Comparison of ENCODE assay signal across 25 mouse cellular contexts in genomic region chr2:77884491-77884890, GRCm38 (mm10).
"Had no signal": no experiment of that assay in that cellular context is flagged by ENCODE, and none has a peak within 500 bp of the region (broad histone marks: within the 10 kb centered on the region; RNA-seq: fewer than 3 reads in every experiment).

No protein-coding gene starts in this region.

- H3K9me3 ChIP-seq: heart, embryonic 10.5 days; heart, embryonic 13.5 days; heart, embryonic 15.5 days; intestine, embryonic 15.5 days; limb, embryonic 13.5 days; limb, embryonic 15.5 days; liver, embryonic 12.5 days had no signal

- DNase-seq: gastrocnemius, postnatal 14 days; gastrocnemius, postnatal 36 days; heart, adult 18-20 months; heart, postnatal 14 days; heart, postnatal 36 days; kidney, adult 18-20 months; kidney, adult 8-10 months; kidney, postnatal 10 days; kidney, postnatal 25 days; kidney, postnatal 4 days; left cerebral cortex, postnatal 4 days had no signal

- H3K27ac ChIP-seq: heart, embryonic 10.5 days; heart, embryonic 13.5 days; heart, embryonic 15.5 days; hindbrain, embryonic 14.5 days; intestine, embryonic 15.5 days; layer of hippocampus, adult 2 months; left cerebral cortex, adult 2 months; limb, embryonic 13.5 days; limb, embryonic 15.5 days; liver, embryonic 12.5 days; liver, embryonic 14.5 days had no signal

- H3K4me1 ChIP-seq: heart, embryonic 10.5 days; heart, embryonic 13.5 days; heart, embryonic 15.5 days; intestine, embryonic 15.5 days; limb, embryonic 13.5 days; limb, embryonic 15.5 days; liver, embryonic 12.5 days had no signal

- H3K9ac ChIP-seq: heart, embryonic 13.5 days; heart, embryonic 15.5 days; hindbrain, embryonic 14.5 days; intestine, embryonic 15.5 days; limb, embryonic 13.5 days; limb, embryonic 15.5 days; liver, embryonic 12.5 days; liver, embryonic 14.5 days had no signal

- H3K36me3 ChIP-seq: heart, embryonic 10.5 days; heart, embryonic 13.5 days; heart, embryonic 15.5 days; intestine, embryonic 15.5 days; limb, embryonic 13.5 days; limb, embryonic 15.5 days; liver, embryonic 12.5 days had no signal

- H3K4me2 ChIP-seq: heart, embryonic 13.5 days; heart, embryonic 15.5 days; hindbrain, embryonic 14.5 days; intestine, embryonic 15.5 days; limb, embryonic 13.5 days; limb, embryonic 15.5 days; liver, embryonic 12.5 days had no signal

- ATAC-seq: hindbrain, embryonic 16.5 days; inflammation-experienced regulatory T-cells, adult 6 months; intestine, embryonic 15.5 days; intestine, postnatal 0 days; liver, embryonic 12.5 days had no signal

- H3K27me3 ChIP-seq: heart, embryonic 13.5 days; heart, embryonic 15.5 days; intestine, embryonic 15.5 days; limb, embryonic 13.5 days; limb, embryonic 15.5 days; liver, embryonic 12.5 days had no signal

- H3K4me3 ChIP-seq: heart, embryonic 10.5 days; heart, embryonic 13.5 days; heart, embryonic 15.5 days; intestine, embryonic 15.5 days; layer of hippocampus, adult 2 months; left cerebral cortex, adult 2 months; limb, embryonic 13.5 days; limb, embryonic 15.5 days; liver, embryonic 12.5 days had no signal
